Mouse (Mus musculus) c-Kit-positive CD71-negative TER-119-negative erythroid progenitor cells, embryonic 14.5 days (primary cell): ENCODE measurements around the gene Mgarp.
"Not testable (repeated sequence)": the region's sequence is repeated elsewhere in the genome, so short reads cannot be mapped to it uniquely, and the experiment has no call there.

ENCODE experiments used
- DNase-seq: peaks from one replicate; pipeline ENCODE4 v3.0.0-alpha.2; 2013; ENCODE audit warnings: low read depth

Gene Mgarp

GRCm38 (mm10) chr3:51397700-51398299, 1.3 kb upstream of the Mgarp start:
- DNase-seq, result no peak

GRCm38 (mm10) chr3:51395461-51396145, 935 bp downstream of the Mgarp start:
- no peak for DNase-seq

DNA sequence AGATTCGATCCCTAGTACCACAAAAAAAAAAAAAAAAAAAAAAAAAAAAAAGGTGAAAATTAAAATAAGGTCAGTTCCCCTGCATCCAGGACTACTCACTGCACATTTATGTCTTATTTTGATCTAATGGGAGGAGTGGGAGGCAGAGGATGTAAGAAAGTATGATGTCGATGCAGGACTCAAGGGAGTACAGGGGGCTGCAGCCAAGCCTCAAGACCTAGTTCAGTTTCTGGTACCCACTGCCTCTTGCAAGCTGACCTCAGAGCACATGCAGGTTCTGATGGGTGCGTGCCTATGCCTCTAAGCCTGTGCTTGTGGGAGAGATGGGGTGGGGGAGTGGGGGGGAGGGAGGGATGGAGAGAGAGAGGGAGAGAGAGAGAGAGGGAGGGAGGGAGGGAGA, 1.7 kb downstream of the Mgarp start:
- no peak for DNase-seq

- DNase-seq, result no peak
These were observed 2.9 kb downstream of the Mgarp start for GRCm38 (mm10) chr3:51393651-51394050.

DNA sequence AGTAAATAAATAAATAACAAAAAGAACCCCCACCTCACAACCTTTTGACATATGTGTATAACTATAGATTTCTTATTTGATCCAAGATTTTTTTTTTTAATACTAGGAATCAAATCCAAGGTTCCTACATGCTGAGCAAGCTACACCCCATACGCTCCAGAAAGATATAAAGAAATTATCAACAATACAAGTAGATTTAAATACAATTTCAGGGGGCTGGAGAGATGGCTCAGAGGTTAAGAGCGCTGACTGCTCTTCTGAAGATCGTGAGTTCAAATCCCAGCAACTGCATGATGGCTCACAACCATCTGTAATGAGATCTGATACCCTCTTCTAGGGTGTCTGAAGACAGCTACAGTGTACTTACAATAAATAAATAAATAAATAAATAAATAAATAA, 3.5 kb downstream of the Mgarp start:
- DNase-seq, result not testable (repeated sequence)

- DNase-seq, result no peak
These were observed 4.9 kb downstream of the Mgarp start for GRCm38 (mm10) chr3:51391591-51391990.

GRCm38 (mm10) chr3:51391095-51391494, 5.4 kb downstream of the Mgarp start:
- no peak for DNase-seq

DNA sequence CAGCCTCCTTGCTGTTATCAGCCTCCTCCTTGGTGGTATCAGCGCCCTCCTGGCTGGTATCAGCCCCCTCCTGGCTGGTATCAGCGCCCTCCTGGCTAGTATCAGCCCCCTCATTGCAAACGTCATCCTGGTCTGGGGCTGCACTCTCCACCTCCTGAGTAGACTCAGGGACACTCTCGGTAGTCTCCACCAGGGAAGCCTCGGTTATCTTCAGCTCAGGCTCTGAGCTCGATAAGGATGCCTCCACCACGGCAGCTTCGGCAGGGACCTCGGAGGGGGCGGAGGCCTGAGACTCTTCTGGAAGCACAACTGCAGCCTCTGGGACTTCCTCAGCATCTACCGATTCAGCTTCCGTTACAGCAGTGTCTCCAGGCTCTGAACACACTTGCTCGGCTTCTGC, 7.6 kb downstream of the Mgarp start:
- DNase-seq, result no peak

DNA sequence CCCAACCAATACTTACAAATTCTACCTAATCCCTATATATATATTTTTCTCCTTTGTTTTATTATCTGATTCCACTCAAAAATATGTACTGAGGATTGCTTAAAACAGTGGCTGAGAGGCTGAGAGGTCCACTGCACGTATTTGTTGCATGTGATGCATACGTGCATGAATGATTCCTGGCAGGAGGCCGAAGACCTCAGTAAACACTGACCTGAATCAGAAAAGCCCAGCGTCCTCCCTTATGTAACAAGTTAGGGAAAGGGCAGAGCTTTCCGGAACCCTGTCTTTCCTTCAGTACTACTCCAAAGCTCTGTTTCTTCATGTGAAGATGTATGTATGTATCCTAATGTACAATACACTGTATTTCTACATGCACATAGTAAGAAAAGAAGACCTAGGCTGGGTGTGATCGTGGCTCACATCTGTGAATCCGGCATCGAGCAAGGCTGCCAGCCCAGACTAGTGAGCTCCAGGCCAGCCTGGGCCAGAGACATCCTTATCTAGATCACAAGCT, 8.6 kb downstream of the Mgarp start:
- DNase-seq, result no peak

DNA sequence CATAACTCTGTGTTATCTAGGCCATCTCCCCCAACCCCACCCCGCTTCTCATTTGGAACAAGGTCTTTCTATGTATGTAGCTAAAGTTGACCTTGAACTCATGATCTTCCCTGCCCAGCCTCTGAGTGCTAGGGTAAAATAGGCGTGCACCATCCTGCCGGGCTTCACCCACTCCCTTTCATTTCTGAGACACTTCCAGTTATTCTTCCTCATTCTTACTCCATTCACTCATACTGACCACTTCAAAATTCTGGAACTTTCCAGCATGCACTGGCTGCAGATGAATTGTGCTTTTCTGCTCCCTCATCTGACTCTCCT, 9.4 kb downstream of the Mgarp start:
- no peak for DNase-seq

- no peak for DNase-seq
These were observed 10.0 kb downstream of the Mgarp start for GRCm38 (mm10) chr3:51386441-51387133.

GRCm38 (mm10) chr3:51383409-51383808, 13.1 kb downstream of the Mgarp start:
- no peak for DNase-seq

DNA sequence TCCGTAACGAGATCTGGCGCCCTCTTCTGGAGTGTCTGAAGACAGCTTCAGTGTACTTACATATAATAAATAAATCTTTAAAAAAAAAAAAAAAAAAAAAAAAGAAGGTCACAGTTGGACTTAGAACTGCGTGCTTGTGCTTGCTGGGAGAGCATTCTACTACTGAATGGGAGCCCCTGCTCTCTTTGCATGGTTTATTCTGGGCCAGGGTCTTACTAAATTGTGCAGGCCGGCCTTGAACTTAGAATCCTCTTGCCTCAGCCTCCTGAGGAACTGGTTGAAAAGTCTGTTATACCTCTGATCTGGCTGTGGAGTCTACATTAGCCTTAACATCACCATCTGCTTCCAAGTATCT, 15.9 kb downstream of the Mgarp start:
- no peak for DNase-seq

DNA sequence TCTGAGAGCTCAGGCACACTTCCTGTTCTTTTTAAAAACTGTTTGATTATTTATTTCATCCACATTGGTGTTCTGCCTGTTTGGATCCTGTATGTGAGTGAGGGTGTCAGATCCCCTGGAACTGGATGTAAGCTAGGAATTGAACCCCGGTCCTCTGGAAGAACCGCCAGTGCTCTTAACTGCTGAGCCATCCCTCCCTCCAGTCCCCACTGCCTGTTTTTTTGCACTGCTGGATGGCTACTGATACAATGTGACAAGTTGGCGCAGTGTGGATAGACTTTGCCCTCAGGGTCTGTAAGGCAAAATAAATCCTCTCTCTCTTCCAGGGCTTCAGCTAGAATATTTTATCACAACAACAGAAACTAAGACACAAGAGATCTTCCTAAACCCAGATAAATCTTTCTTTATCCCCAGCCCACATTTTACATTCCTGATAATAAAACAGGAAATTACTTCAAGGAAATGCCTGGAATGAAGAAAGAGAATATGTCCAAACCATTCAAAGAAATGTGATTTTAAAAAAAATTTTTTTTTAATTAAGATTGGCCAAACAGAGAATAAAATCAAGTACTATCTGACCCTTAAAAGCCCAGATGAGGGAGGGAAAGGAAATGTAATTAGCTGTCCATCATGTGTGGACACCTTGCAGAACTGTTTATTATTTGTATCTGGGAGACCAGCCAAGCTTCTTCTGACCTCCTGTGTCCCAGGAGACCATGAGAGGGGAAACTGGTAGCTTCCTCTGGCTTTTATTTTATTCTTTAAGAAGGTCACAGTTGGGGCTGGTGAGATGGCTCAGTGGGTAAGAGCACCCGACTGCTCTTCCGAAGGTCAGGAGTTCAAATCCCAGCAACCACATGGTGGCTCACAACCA, 16.5 kb downstream of the Mgarp start:
- no peak for DNase-seq

- no peak for DNase-seq
These were observed 17.9 kb downstream of the Mgarp start for GRCm38 (mm10) chr3:51378665-51378946.

DNA sequence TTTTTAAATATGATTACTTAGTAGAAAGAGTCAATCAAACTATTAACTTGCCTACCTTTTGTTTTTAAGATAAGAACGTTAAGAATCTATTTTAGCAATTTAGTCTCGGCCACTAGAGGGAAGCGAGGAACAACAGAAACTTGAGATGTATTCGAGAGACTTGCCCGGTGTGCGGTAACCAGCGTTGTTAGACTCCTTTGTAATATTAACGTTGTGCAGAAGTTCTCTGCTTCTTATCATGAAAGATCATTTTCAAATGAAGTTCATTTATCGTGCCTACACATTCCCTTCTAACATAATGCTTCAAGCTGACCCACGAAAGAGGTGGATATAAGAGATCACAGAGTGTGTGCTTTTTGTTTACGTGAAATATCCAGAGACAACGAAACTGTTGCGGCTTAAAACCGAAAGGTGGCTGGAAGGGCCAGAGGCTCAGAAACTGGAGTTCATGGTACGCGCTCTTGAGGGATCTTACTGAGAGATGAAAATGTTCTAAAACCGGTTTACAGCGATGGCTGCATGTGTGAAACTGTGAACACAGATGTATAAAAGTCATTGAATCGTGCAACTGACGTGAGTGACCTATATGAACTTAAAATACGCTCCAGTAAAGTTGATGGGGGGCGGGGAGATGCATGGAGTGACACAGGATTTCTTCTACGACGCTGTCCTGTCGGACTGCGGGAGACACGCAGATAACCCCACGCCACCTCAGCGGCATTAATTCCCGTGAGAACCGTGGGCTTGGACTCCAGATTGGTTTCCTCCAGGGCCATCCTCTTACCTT, 18.5 kb downstream of the Mgarp start:
- peak; percentile 50 for DNase-seq

DNA sequence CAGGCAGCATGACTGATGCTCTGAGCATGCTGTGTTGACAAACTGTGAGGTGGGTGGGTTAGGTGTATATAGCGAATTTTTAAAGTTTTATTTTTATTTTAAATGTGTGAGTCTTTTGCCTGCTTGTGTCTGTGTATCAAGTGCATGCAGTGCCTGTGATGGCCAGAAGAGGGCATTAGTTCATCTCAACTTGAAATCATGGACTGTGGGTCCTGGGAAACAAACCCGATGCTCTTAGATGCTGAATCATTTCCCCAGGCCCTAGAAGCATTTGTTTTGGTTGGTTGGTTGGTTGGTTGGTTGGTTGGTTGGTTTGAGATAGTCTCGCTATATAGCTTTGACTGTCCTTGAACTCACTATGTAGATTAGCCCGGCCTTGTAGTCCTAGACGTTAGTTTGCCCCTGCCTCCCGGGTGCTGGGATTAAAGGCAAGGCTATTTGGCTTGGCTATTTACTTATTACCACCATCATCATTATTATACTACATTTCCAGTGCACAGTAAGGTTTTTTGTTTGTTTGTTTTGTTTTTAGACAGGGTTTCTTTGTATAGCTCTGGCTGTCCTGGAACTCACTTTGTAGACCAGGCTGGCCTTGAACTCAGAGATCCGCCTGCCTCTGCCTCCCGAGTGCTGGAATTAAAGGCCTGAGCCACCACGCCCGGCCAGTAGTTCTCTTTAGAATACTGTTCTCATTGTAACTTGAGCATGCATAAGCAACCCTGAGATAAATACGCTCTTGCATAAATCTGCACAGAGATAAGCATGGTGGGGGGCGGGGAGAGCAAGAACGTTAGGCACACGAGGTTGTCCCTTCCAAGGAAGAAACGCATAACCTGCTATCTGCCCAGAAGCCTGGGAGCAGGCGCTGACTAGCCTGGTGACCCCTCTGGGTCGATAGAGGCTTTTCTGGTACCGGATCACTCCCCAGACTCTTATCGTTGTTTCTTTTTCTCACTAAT, 21.0 kb downstream of the Mgarp start:
- peak; percentile 55 for DNase-seq

DNA sequence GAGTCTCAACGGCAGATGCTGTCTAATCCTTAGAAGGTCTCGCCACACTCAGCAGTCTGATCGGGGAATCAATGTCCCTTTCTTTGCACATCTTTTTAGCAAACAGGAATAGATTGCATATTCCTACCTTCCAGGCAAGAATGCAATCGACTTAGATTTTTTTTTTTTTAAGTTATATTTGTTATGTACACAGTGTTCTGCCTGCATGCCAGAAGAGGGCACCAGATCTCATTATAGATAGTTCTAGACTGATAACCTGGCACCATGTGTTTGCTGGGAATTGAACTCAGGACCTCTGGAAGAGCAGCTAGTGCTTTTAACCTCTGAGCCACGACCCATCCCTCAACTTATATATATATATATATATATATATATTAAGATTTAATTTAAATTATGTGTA, 23.0 kb downstream of the Mgarp start:
- no peak for DNase-seq

- no peak for DNase-seq
These were observed 23.7 kb downstream of the Mgarp start for GRCm38 (mm10) chr3:51372883-51373282.

GRCm38 (mm10) chr3:51371826-51372225, 24.7 kb downstream of the Mgarp start:
- no peak for DNase-seq

GRCm38 (mm10) chr3:51368011-51368410, 28.5 kb downstream of the Mgarp start:
- DNase-seq, result no peak
